Mouse (Mus musculus): ENCODE measurements at regions not wholly inside any gene's neighbourhood (a gene's known extent, or its start where the extent isn't known, plus 50 kb on each side); places are given as distances from the start of the nearest gene placed in this dataset.

DNA sequence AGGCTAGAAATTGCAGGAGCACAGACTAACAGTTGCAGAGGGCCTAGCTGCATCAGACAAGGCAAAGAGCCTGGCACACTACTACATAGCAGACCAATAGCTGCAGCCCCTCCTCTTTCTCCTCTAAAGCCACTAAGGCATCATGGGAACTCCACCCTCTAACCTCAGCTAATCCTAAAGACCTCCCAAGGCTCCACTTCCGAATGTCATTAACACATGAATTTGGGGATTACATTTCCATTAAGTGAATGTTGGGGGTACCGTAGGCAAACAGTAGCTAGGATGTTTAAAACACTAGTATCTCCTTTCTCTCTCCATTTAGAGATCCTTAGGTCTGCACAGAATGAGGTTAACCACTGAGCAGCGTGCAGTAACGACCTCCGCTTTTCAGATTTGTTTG is 173.1 kb downstream of the Sox4 start:
- 42% methylated on average over 5 of the region's 5 CpGs for WGBS
- Histone ChIP-seq H3K4me1 (ENCODE audit: insufficient read depth, low read length) (peaks cover 6% of the 10 kb centered on the region), H3K4me2 (ENCODE audit: low read depth, low read length, poor library complexity, severe bottlenecking) (no peak overlapping the region), H3K4me3 (ENCODE audit: low read depth, low read length) (no peak overlapping the region), H3K27ac (ENCODE audit: low read depth, low read length) (no peak overlapping the region), H3K9me3 (ENCODE audit: low read length) (no peaks in the 10 kb centered on the region), H3K36me3 (ENCODE audit: insufficient read depth, low read length) (no peaks in the 10 kb centered on the region), H3K27me3 (ENCODE audit: insufficient read depth, low read length) (no peaks in the 10 kb centered on the region), H3K9ac (replicated peaks; ENCODE audit: low read length, poor library complexity, severe bottlenecking) (no peak overlapping the region)
- DNase-seq (ENCODE audit: low spot score): no peak
- no peak for TF ChIP-seq CTCF (IDR thresholded peaks at IDR 0.05)
- no peak for ATAC-seq (ENCODE audit: low FRiP score)

DNA sequence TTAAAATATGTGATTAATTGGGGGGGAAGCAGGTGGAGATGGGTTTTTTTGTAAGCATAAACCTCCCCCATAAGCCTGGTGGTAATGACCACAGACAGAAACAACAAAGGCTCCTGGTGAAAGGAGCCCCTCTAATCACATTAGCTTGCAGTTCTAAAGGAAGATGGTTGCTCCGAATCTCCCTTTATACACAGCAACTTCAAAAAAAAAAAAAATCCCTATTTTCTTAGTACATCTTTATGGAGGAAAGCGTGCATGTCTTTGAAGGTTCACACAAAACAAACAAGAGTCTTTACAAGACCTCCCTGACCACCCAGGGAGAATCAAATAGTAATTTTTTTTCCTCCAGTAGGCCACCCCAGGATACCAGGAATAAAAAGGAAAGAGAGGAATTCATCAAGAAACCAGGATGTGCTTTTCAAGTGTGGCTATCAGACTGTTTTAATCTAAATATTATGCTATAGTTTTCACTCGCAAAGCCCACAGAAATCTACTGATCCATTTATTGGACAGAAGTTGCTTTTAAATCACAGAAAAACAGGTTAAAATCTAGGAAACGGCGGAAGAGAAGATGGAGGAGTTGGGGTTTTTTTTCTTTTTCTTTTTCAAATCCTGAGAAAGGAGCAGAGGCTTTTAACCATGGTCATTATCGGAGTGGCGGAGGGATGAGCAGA is 178.2 kb downstream of the Sox4 start:
- no peak for DNase-seq (ENCODE audit: low spot score)

DNA sequence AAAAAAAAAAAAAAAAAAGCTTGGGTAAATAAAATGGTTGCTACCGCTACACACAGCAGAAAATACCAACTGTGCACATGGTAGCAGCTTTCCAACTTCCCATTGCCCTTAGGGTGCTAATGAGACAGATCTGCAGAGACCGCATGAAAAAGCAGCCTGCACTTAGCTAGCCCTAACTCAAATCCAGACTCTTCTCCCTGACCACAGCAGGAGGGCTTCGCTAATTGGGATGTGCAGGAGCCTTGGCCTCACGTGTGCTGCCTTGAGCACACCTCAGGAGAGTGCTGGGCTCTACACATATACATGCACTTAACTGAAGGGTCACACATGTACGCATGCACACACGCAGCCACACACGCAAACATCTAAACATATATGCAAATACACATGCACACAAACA is 178.9 kb downstream of the Sox4 start:
- Histone ChIP-seq H3K4me2 (ENCODE audit: low read depth, low read length, poor library complexity, severe bottlenecking) (no peak overlapping the region), H3K9ac (replicated peaks; ENCODE audit: low read length, poor library complexity, severe bottlenecking) (no peak overlapping the region), H3K36me3 (ENCODE audit: insufficient read depth, low read length) (no peaks in the 10 kb centered on the region), H3K9me3 (ENCODE audit: low read length) (no peaks in the 10 kb centered on the region), H3K4me1 (ENCODE audit: insufficient read depth, low read length) (no peaks in the 10 kb centered on the region), H3K4me3 (ENCODE audit: low read depth, low read length) (no peak overlapping the region), H3K27me3 (ENCODE audit: insufficient read depth, low read length) (no peaks in the 10 kb centered on the region), H3K27ac (ENCODE audit: low read depth, low read length) (0 out of 2 replicates have a peak overlapping the region, but pooled peaks have one; percentile 32)
- WGBS: 23% methylated on average over 7 of the region's 7 CpGs
- ATAC-seq (ENCODE audit: low FRiP score) (peak; percentile 61), DNase-seq (ENCODE audit: low spot score) (peak; percentile 53)
- TF ChIP-seq CTCF (IDR thresholded peaks at IDR 0.05): no peak

More for the DNA sequence above, 178.2 kb downstream of the Sox4 start:
- no peaks in the 10 kb centered on the region for H3K4me1 ChIP-seq (ENCODE audit: insufficient read depth, low read length)
- H3K9me3 ChIP-seq (ENCODE audit: low read length): no peaks in the 10 kb centered on the region
- H3K9ac ChIP-seq (replicated peaks; ENCODE audit: low read length, poor library complexity, severe bottlenecking): no peak overlapping the region
- no peak overlapping the region for H3K4me3 ChIP-seq (ENCODE audit: low read depth, low read length)
- TF ChIP-seq CTCF (IDR thresholded peaks at IDR 0.05): no peak
- no peak for ATAC-seq (ENCODE audit: low FRiP score)
- no peaks in the 10 kb centered on the region for H3K36me3 ChIP-seq (ENCODE audit: insufficient read depth, low read length)
- H3K27ac ChIP-seq (ENCODE audit: low read depth, low read length): peak overlapping the region; percentile 51; the same call in 1 of the 2 replicates
- WGBS: 29% methylated on average over 7 of the region's 7 CpGs
- no peak overlapping the region for H3K4me2 ChIP-seq (ENCODE audit: low read depth, low read length, poor library complexity, severe bottlenecking)
- no peaks in the 10 kb centered on the region for H3K27me3 ChIP-seq (ENCODE audit: insufficient read depth, low read length)

DNA sequence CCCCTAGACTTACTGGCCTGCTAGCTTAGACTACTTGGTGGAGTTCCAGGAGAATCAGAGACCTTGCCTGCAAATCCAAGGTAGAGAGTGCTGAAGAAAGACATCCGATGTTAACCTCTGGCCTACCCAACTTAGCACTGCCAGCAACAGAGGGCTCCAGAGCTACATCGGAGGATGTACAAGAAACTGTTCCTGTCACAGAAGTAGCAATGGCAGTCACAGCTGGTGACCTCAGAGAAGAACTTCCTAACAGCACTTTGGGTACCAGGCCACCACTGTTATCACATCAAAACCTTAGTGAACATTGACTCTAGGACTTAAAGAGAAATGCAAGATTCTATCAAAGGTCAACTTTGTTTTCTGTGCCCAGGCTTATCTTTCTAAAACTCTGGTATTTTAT is 180.0 kb downstream of the Sox4 start:
- ATAC-seq (ENCODE audit: low FRiP score) (no peak), DNase-seq (ENCODE audit: low spot score) (no peak)
- Histone ChIP-seq H3K27me3 (ENCODE audit: insufficient read depth, low read length) (no peaks in the 10 kb centered on the region), H3K4me1 (ENCODE audit: insufficient read depth, low read length) (no peaks in the 10 kb centered on the region; the same call in none of the 2 replicates), H3K36me3 (ENCODE audit: insufficient read depth, low read length) (no peaks in the 10 kb centered on the region), H3K4me2 (ENCODE audit: low read depth, low read length, poor library complexity, severe bottlenecking) (no peak overlapping the region), H3K9me3 (ENCODE audit: low read length) (no peaks in the 10 kb centered on the region), H3K4me3 (ENCODE audit: low read depth, low read length) (no peak overlapping the region), H3K9ac (replicated peaks; ENCODE audit: low read length, poor library complexity, severe bottlenecking) (no peak overlapping the region), H3K27ac (ENCODE audit: low read depth, low read length) (no peak overlapping the region)
- 89% methylated on average over 2 of the region's 2 CpGs for WGBS
- no peak for TF ChIP-seq CTCF (IDR thresholded peaks at IDR 0.05)

DNA sequence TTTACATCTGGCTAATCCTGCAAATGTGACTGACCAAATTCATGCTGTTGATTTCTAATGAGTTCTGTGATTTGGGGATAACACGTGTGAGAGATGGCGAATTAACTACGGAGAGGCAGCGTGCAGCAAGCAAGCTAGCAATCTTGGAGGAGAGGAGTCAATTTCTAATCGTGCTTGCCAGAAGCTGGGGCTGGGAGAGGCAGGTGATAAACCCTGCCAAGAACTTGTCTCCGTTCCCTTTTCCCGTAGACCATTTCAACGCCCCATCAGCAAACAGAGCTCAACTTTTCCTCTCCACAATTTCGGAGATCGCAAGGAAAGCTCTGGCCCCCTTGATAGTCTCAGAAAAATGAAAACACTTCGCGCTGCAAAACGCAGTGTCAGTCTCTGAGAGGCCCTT is 183.0 kb downstream of the Sox4 start:
- Histone ChIP-seq H3K27me3 (ENCODE audit: insufficient read depth, low read length) (no peaks in the 10 kb centered on the region), H3K4me1 (ENCODE audit: insufficient read depth, low read length) (no peaks in the 10 kb centered on the region; the same call in none of the 2 replicates), H3K4me3 (ENCODE audit: low read depth, low read length) (no peak overlapping the region), H3K4me2 (ENCODE audit: low read depth, low read length, poor library complexity, severe bottlenecking) (no peak overlapping the region), H3K9ac (replicated peaks; ENCODE audit: low read length, poor library complexity, severe bottlenecking) (no peak overlapping the region), H3K9me3 (ENCODE audit: low read length) (no peaks in the 10 kb centered on the region), H3K36me3 (ENCODE audit: insufficient read depth, low read length) (no peaks in the 10 kb centered on the region), H3K27ac (ENCODE audit: low read depth, low read length) (peak overlapping the region; percentile 38; the same call in 1 of the 2 replicates)
- no peak for ATAC-seq (ENCODE audit: low FRiP score)
- WGBS: 24% methylated on average over 13 of the region's 13 CpGs
- TF ChIP-seq CTCF (IDR thresholded peaks at IDR 0.05): no peak
- peak; percentile 52 for DNase-seq (ENCODE audit: low spot score)

DNA sequence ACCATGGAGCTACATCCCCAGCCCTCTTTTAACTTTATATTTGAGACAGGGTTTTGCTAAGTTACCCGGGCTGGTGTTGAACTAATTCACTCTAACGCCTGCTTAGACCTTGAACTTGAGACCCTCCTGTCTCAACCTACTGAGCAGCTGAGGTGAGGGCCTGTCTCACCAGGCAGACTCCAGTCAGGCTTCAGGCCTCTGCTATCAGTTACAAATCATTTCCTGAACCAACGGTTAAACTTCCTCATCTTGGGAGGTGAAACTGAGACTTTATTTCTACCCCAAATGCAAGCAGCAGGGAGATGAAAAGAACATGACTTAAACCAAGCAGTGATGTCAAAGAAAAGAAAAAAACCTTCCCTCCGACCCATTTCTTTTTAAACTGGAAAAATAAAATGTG is 183.5 kb downstream of the Sox4 start:
- no peaks in the 10 kb centered on the region for H3K36me3 ChIP-seq (ENCODE audit: insufficient read depth, low read length)
- H3K27me3 ChIP-seq (ENCODE audit: insufficient read depth, low read length): no peaks in the 10 kb centered on the region
- WGBS: 55% methylated on average over 4 of the region's 4 CpGs
- no peak overlapping the region for H3K27ac ChIP-seq (ENCODE audit: low read depth, low read length)
- ATAC-seq (ENCODE audit: low FRiP score): no peak
- no peak overlapping the region for H3K9ac ChIP-seq (replicated peaks; ENCODE audit: low read length, poor library complexity, severe bottlenecking)
- no peaks in the 10 kb centered on the region for H3K9me3 ChIP-seq (ENCODE audit: low read length)
- no peak overlapping the region for H3K4me2 ChIP-seq (ENCODE audit: low read depth, low read length, poor library complexity, severe bottlenecking)
- no peak for DNase-seq (ENCODE audit: low spot score)
- no peak for TF ChIP-seq CTCF (IDR thresholded peaks at IDR 0.05)
- no peak overlapping the region for H3K4me3 ChIP-seq (ENCODE audit: low read depth, low read length)
- no peaks in the 10 kb centered on the region; the same call in none of the 2 replicates for H3K4me1 ChIP-seq (ENCODE audit: insufficient read depth, low read length)

Data from midbrain, postnatal 0 days (tissue).